Mouse (Mus musculus): Measurements from ENCODE around the gene Vmn1r128. TPM values are rescaled to one million over a fixed set of nuclear protein-coding genes. Genes with fewer than 3 reads are reported as not detected.
"Not testable (repeated sequence)": the region's sequence is repeated elsewhere in the genome, so short reads cannot be mapped to it uniquely, and the experiment has no call there.

The Vmn1r128 gene
- polyA plus RNA-seq (2016; fragmentation: Nextera tagmentation; extraction: Ambion mirVana), result not detected in 2 replicates

GRCm38 (mm10) chr7:21349073-21349472 lies at the start of gene Vmn1r128:
Vmn1r128 (plus strand) TSS chr7:21349373.
- H3K27me3 ChIP-seq (ENCODE audit: insufficient read depth, poor library complexity, severe bottlenecking); H3K36me3 ChIP-seq; H3K4me3 ChIP-seq; H3K27ac ChIP-seq; DNase-seq (ENCODE audit: low spot score); H3K9me3 ChIP-seq; H3K4me1 ChIP-seq (replicated peaks): not testable (repeated sequence)
- 82% methylated on average over 1 of the region's 1 CpGs for WGBS

GRCm38 (mm10) chr7:21301367-21301766 lies 47.8 kb upstream of the Vmn1r128 start, which contains the start of gene Vmn1r126:
Vmn1r126 (minus strand) TSS chr7:21301467.
- no CpG with 5 or more reads among the region's 5 CpGs for WGBS
- not testable (repeated sequence) for DNase-seq (ENCODE audit: low spot score); H3K4me1 ChIP-seq (replicated peaks); H3K36me3 ChIP-seq; H3K27me3 ChIP-seq (ENCODE audit: insufficient read depth, poor library complexity, severe bottlenecking); H3K9me3 ChIP-seq; H3K4me3 ChIP-seq; H3K27ac ChIP-seq

GRCm38 (mm10) chr7:21319761-21320160 lies 29.4 kb upstream of the Vmn1r128 start, which contains the start of gene Vmn1r127:
Vmn1r127 (minus strand) TSS chr7:21319861.
- no CpG with 5 or more reads among the region's 3 CpGs for WGBS
- H3K27me3 ChIP-seq (ENCODE audit: insufficient read depth, poor library complexity, severe bottlenecking); H3K9me3 ChIP-seq; H3K4me3 ChIP-seq; DNase-seq (ENCODE audit: low spot score); H3K36me3 ChIP-seq; H3K4me1 ChIP-seq (replicated peaks); H3K27ac ChIP-seq: not testable (repeated sequence)

- not testable (repeated sequence) for H3K27ac ChIP-seq; H3K4me1 ChIP-seq (replicated peaks); H3K27me3 ChIP-seq (ENCODE audit: insufficient read depth, poor library complexity, severe bottlenecking); H3K4me3 ChIP-seq; H3K9me3 ChIP-seq; DNase-seq (ENCODE audit: low spot score); H3K36me3 ChIP-seq
- WGBS, result no CpG with 5 or more reads among the region's 1 CpGs
These were observed 12.0 kb downstream of the Vmn1r128 start, which contains the start of gene Vmn1r129 for GRCm38 (mm10) chr7:21361191-21361590. Vmn1r129 (minus strand) TSS chr7:21361291.

Other genes starting within 250 kb of the Vmn1r128 start
- not detected in 2 replicates for gene Vmn1r122, start 215.2 kb upstream of the Vmn1r128 start, polyA plus RNA-seq (2016; fragmentation: Nextera tagmentation; extraction: Ambion mirVana)
- not detected in 2 replicates for gene Vmn1r123, start 187.2 kb upstream of the Vmn1r128 start, polyA plus RNA-seq (2016; fragmentation: Nextera tagmentation; extraction: Ambion mirVana)
- not detected in 2 replicates for gene Gm5157, start 158.9 kb upstream of the Vmn1r128 start, polyA plus RNA-seq (2016; fragmentation: Nextera tagmentation; extraction: Ambion mirVana)
- gene Vmn1r124, start 88.8 kb upstream of the Vmn1r128 start, polyA plus RNA-seq (2016; fragmentation: Nextera tagmentation; extraction: Ambion mirVana), result not detected in 2 replicates
- not detected in 2 replicates for gene Vmn1r125, start 77.2 kb upstream of the Vmn1r128 start, polyA plus RNA-seq (2016; fragmentation: Nextera tagmentation; extraction: Ambion mirVana)
- not detected in 2 replicates for gene Vmn1r126, start 47.9 kb upstream of the Vmn1r128 start, polyA plus RNA-seq (2016; fragmentation: Nextera tagmentation; extraction: Ambion mirVana)
- not detected in 2 replicates for gene Vmn1r127, start 29.5 kb upstream of the Vmn1r128 start, polyA plus RNA-seq (2016; fragmentation: Nextera tagmentation; extraction: Ambion mirVana)
- gene Vmn1r129, start 11.9 kb downstream of the Vmn1r128 start, polyA plus RNA-seq (2016; fragmentation: Nextera tagmentation; extraction: Ambion mirVana), result not detected in 2 replicates
- not detected in 2 replicates for gene Gm6882, start 83.4 kb downstream of the Vmn1r128 start, polyA plus RNA-seq (2016; fragmentation: Nextera tagmentation; extraction: Ambion mirVana)
- not detected in 2 replicates for gene Vmn1r130, start 162.4 kb downstream of the Vmn1r128 start, polyA plus RNA-seq (2016; fragmentation: Nextera tagmentation; extraction: Ambion mirVana)
- gene Vmn1r131, start 196.7 kb downstream of the Vmn1r128 start, polyA plus RNA-seq (2016; fragmentation: Nextera tagmentation; extraction: Ambion mirVana), result not detected in 2 replicates

All from hindbrain, embryonic 10.5 days (tissue).